Mouse (Mus musculus): ENCODE measurements around the gene Crb1. TPM values are rescaled to one million over a fixed set of nuclear protein-coding genes. Genes with fewer than 3 reads are reported as not detected.

Gene Crb1
- polyA plus RNA-seq, 1 experiment from 2014 or later: 0.15 TPM

GRCm38 (mm10) chr1:139249159-139249558 lies 127.7 kb downstream of the Crb1 start:
- no peak overlapping the region for H3K4me2 ChIP-seq (ENCODE audit: low read depth, low read length)
- no peaks in the 10 kb centered on the region for H3K9me3 ChIP-seq (ENCODE audit: control insufficient read depth, low read length)
- no peaks in the 10 kb centered on the region for H3K27me3 ChIP-seq (replicated peaks; ENCODE audit: control insufficient read depth, insufficient read depth, low read length)
- no peak overlapping the region for H3K27ac ChIP-seq (ENCODE audit: low read length)
- 48% methylated on average over 6 of the region's 6 CpGs for WGBS
- no peak for ATAC-seq
- no peak overlapping the region for H3K4me3 ChIP-seq (ENCODE audit: low read length)
- no peaks in the 10 kb centered on the region for H3K4me1 ChIP-seq (ENCODE audit: control insufficient read depth, insufficient read depth, low read length)
- H3K9ac ChIP-seq (ENCODE audit: low read depth, low read length): no peak overlapping the region
- no peaks in the 10 kb centered on the region for H3K36me3 ChIP-seq (ENCODE audit: control insufficient read depth, insufficient read depth, low read length)

- no peaks in the 10 kb centered on the region for H3K4me1 ChIP-seq (ENCODE audit: control insufficient read depth, insufficient read depth, low read length)
- WGBS: 86% methylated on average over 12 of the region's 12 CpGs
- H3K4me3 ChIP-seq (ENCODE audit: low read length): no peak overlapping the region
- H3K9me3 ChIP-seq (ENCODE audit: control insufficient read depth, low read length): no peaks in the 10 kb centered on the region
- H3K27me3 ChIP-seq (replicated peaks; ENCODE audit: control insufficient read depth, insufficient read depth, low read length): no peaks in the 10 kb centered on the region
- H3K27ac ChIP-seq (ENCODE audit: low read length): no peak overlapping the region
- no peak for ATAC-seq
- no peak overlapping the region for H3K9ac ChIP-seq (ENCODE audit: low read depth, low read length)
- no peak overlapping the region for H3K4me2 ChIP-seq (ENCODE audit: low read depth, low read length)
- H3K36me3 ChIP-seq (ENCODE audit: control insufficient read depth, insufficient read depth, low read length): no peaks in the 10 kb centered on the region
Observed at GRCm38 (mm10) chr1:139246723-139247380, 130.0 kb downstream of the Crb1 start.

DNA sequence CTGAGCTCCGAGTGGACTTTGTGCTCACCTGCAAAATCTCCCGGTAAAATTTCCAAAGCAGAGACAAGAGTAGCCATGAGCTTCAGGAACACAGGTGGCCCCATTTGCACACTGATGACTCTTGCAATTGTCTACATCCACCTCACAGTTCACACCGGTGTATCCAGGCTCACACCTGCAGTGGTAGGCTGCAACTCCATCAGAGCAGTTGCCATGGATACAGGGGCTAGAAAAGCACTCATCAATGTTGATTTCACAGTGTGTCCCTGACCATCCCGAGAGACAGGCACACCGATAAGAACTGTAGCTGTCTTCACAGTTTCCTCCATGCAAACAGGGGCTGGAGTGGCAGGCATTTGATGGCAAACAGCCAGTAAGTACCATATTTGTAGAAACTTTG lies 140.1 kb downstream of the Crb1 start:
- ATAC-seq: no peak
- H3K4me1 ChIP-seq (ENCODE audit: control insufficient read depth, insufficient read depth, low read length): no peaks in the 10 kb centered on the region
- H3K27me3 ChIP-seq (replicated peaks; ENCODE audit: control insufficient read depth, insufficient read depth, low read length): no peaks in the 10 kb centered on the region
- H3K4me3 ChIP-seq (ENCODE audit: low read length): no peak overlapping the region
- no peak overlapping the region for H3K27ac ChIP-seq (ENCODE audit: low read length)
- H3K36me3 ChIP-seq (ENCODE audit: control insufficient read depth, insufficient read depth, low read length): no peaks in the 10 kb centered on the region
- H3K9ac ChIP-seq (ENCODE audit: low read depth, low read length): no peak overlapping the region
- H3K9me3 ChIP-seq (ENCODE audit: control insufficient read depth, low read length): no peaks in the 10 kb centered on the region
- 64% methylated on average over 5 of the region's 5 CpGs for WGBS
- H3K4me2 ChIP-seq (ENCODE audit: low read depth, low read length): no peak overlapping the region

DNA sequence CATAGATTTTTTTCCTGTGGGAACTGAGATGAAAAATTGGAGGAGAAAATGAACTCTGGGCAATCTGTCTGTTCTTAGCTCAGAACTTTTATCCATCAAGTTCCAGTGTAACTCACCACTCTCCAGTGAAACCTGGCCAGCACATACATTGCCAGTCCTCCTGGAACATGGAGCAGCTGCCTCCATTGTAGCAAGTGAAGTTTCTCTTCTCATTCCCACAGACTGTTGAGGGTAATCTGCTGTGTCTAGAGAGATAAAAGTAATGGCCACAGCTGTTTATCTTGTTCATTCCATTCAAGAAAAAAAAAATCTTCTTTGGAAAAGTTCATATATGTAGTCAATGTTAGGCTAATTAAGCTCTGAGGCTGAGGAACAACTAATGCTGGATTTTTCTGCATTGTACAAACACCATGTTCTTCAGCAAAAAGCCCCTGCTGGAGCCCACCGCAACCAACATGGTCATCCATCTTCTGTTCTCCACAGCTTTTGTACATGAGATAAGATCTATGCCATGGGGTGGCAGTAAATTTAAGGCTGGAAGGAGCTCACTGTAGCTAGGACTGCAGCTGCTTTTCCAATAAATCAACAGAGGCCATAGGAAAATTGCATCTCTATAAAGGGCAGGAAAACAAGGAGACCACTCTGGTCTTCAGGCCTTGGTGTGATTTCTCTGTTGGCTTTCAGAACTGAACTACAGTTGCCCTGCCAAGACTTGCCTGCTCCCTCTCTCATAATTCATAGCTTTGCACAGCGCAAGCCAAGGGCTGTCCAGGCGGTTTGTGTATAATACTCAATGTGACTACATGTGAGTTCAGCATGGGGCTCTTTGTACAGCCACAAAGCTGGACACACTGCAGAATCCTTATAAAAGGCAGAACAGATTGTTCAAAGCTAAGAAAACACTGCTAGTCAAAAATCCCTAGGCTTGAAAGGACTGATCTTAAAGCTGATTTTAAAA lies 142.0 kb downstream of the Crb1 start:
- Histone ChIP-seq H3K4me2 (ENCODE audit: low read depth, low read length) (no peak overlapping the region), H3K4me1 (ENCODE audit: control insufficient read depth, insufficient read depth, low read length) (no peaks in the 10 kb centered on the region), H3K4me3 (ENCODE audit: low read length) (no peak overlapping the region), H3K27ac (ENCODE audit: low read length) (peak overlapping the region; percentile 62; the same call in 1 of the 2 replicates), H3K27me3 (replicated peaks; ENCODE audit: control insufficient read depth, insufficient read depth, low read length) (no peaks in the 10 kb centered on the region), H3K9ac (ENCODE audit: low read depth, low read length) (no peak overlapping the region), H3K9me3 (ENCODE audit: control insufficient read depth, low read length) (no peaks in the 10 kb centered on the region), H3K36me3 (ENCODE audit: control insufficient read depth, insufficient read depth, low read length) (no peaks in the 10 kb centered on the region)
- peak; percentile 74 for ATAC-seq
- 56% methylated on average over 3 of the region's 3 CpGs for WGBS

- peak overlapping the region; percentile 23; the same call in 1 of the 2 replicates for H3K27ac ChIP-seq (ENCODE audit: low read length)
- H3K4me3 ChIP-seq (ENCODE audit: low read length): no peak overlapping the region
- H3K27me3 ChIP-seq (replicated peaks; ENCODE audit: control insufficient read depth, insufficient read depth, low read length): no peaks in the 10 kb centered on the region
- H3K9ac ChIP-seq (ENCODE audit: low read depth, low read length): no peak overlapping the region
- no peaks in the 10 kb centered on the region for H3K36me3 ChIP-seq (ENCODE audit: control insufficient read depth, insufficient read depth, low read length)
- no peaks in the 10 kb centered on the region for H3K4me1 ChIP-seq (ENCODE audit: control insufficient read depth, insufficient read depth, low read length)
- peak; percentile 72 for ATAC-seq
- 51% methylated on average over 3 of the region's 3 CpGs for WGBS
- H3K9me3 ChIP-seq (ENCODE audit: control insufficient read depth, low read length): no peaks in the 10 kb centered on the region
- no peak overlapping the region for H3K4me2 ChIP-seq (ENCODE audit: low read depth, low read length)
Observed at GRCm38 (mm10) chr1:139232636-139233035, 144.3 kb downstream of the Crb1 start.

- Histone ChIP-seq H3K27ac (ENCODE audit: low read length) (peak overlapping the region; percentile 69), H3K4me2 (ENCODE audit: low read depth, low read length) (no peak overlapping the region), H3K9me3 (ENCODE audit: control insufficient read depth, low read length) (no peaks in the 10 kb centered on the region), H3K4me3 (ENCODE audit: low read length) (no peak overlapping the region), H3K27me3 (replicated peaks; ENCODE audit: control insufficient read depth, insufficient read depth, low read length) (no peaks in the 10 kb centered on the region), H3K9ac (ENCODE audit: low read depth, low read length) (no peak overlapping the region), H3K4me1 (ENCODE audit: control insufficient read depth, insufficient read depth, low read length) (peaks cover 10% of the 10 kb centered on the region), H3K36me3 (ENCODE audit: control insufficient read depth, insufficient read depth, low read length) (no peaks in the 10 kb centered on the region)
- ATAC-seq: peak; percentile 77
- WGBS: 46% methylated on average over 6 of the region's 6 CpGs
Observed at GRCm38 (mm10) chr1:139224309-139224949, 152.5 kb downstream of the Crb1 start.

GRCm38 (mm10) chr1:139223804-139224203 lies 153.1 kb downstream of the Crb1 start:
- Histone ChIP-seq H3K9me3 (ENCODE audit: control insufficient read depth, low read length) (no peaks in the 10 kb centered on the region), H3K4me1 (ENCODE audit: control insufficient read depth, insufficient read depth, low read length) (peaks cover 10% of the 10 kb centered on the region), H3K36me3 (ENCODE audit: control insufficient read depth, insufficient read depth, low read length) (no peaks in the 10 kb centered on the region), H3K9ac (ENCODE audit: low read depth, low read length) (no peak overlapping the region), H3K4me3 (ENCODE audit: low read length) (no peak overlapping the region), H3K27ac (ENCODE audit: low read length) (peak overlapping the region; percentile 19), H3K27me3 (replicated peaks; ENCODE audit: control insufficient read depth, insufficient read depth, low read length) (no peaks in the 10 kb centered on the region), H3K4me2 (ENCODE audit: low read depth, low read length) (no peak overlapping the region)
- WGBS: 45% methylated on average over 4 of the region's 4 CpGs
- ATAC-seq: no peak

GRCm38 (mm10) chr1:139215311-139215710 lies 161.6 kb downstream of the Crb1 start:
- peak overlapping the region; percentile 28; the same call in 1 of the 2 replicates for H3K27ac ChIP-seq (ENCODE audit: low read length)
- H3K9ac ChIP-seq (ENCODE audit: low read depth, low read length): no peak overlapping the region
- no peaks in the 10 kb centered on the region for H3K4me1 ChIP-seq (ENCODE audit: control insufficient read depth, insufficient read depth, low read length)
- H3K27me3 ChIP-seq (replicated peaks; ENCODE audit: control insufficient read depth, insufficient read depth, low read length): no peaks in the 10 kb centered on the region
- ATAC-seq: no peak
- no peaks in the 10 kb centered on the region for H3K9me3 ChIP-seq (ENCODE audit: control insufficient read depth, low read length)
- H3K4me2 ChIP-seq (ENCODE audit: low read depth, low read length): no peak overlapping the region
- H3K4me3 ChIP-seq (ENCODE audit: low read length): no peak overlapping the region
- no peaks in the 10 kb centered on the region for H3K36me3 ChIP-seq (ENCODE audit: control insufficient read depth, insufficient read depth, low read length)
- WGBS: 74% methylated on average over 8 of the region's 8 CpGs

DNA sequence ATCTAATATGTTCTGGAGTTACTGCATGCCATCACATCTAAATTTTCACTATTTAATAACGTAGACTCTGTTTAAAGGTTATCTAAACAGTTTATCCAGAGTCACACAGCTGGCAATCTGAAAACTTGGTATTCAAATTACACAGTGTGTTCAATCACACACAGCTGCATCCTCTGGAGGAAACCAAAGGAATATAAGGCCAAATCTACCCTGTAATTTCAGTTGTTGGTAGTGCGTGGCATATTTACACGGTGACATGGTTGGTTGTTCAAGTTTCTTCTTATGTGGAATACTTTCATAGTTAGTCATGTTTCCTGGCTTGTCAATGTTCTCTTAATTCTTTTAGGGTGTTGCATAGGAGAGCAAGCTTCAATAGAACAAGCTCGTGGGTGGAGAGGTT lies 166.4 kb downstream of the Crb1 start:
- WGBS: 59% methylated on average over 4 of the region's 4 CpGs
- H3K27ac ChIP-seq (ENCODE audit: low read length): no peak overlapping the region
- no peak for ATAC-seq
- H3K9me3 ChIP-seq (ENCODE audit: control insufficient read depth, low read length): no peaks in the 10 kb centered on the region
- H3K4me3 ChIP-seq (ENCODE audit: low read length): no peak overlapping the region
- no peak overlapping the region for H3K4me2 ChIP-seq (ENCODE audit: low read depth, low read length)
- no peaks in the 10 kb centered on the region for H3K27me3 ChIP-seq (replicated peaks; ENCODE audit: control insufficient read depth, insufficient read depth, low read length)
- no peak overlapping the region for H3K9ac ChIP-seq (ENCODE audit: low read depth, low read length)
- no peaks in the 10 kb centered on the region for H3K36me3 ChIP-seq (ENCODE audit: control insufficient read depth, insufficient read depth, low read length)
- H3K4me1 ChIP-seq (ENCODE audit: control insufficient read depth, insufficient read depth, low read length): no peaks in the 10 kb centered on the region; the same call in 1 of the 2 replicates

Measured in intestine, embryonic 16.5 days (tissue).